Mouse (Mus musculus) lung, postnatal 0 days (tissue): ENCODE measurements around the gene Tmem171.
A peak's percentile ranks its signal among the peaks of the same experiment; 100 is the strongest.

ENCODE experiments used
- CTCF ChIP-seq: IDR thresholded peaks from 2 replicates; pipeline ENCODE4 v1.5.1; 2016; ENCODE audit warnings: antibody characterized with exemption, mild to moderate bottlenecking
- EP300 ChIP-seq: IDR thresholded peaks from 2 replicates; pipeline ENCODE4 v1.6.1; 2016; ENCODE audit warnings: antibody characterized with exemption, mild to moderate bottlenecking, control low read depth

- TF ChIP-seq CTCF (peak; percentile 26), EP300 (no peak)
Measured at GRCm38 (mm10) chr13:98693316-98693715, 1.3 kb downstream of the Tmem171 start.
